Mouse (Mus musculus): Measurements from ENCODE around the gene Nup107. TPM values are rescaled to one million over a fixed set of nuclear protein-coding genes. Genes with fewer than 3 reads are reported as not detected.

The Nup107 gene
- total and polyA plus RNA-seq, 3 experiments: 80.2 to 91.6 TPM; not detected in 1

DNA sequence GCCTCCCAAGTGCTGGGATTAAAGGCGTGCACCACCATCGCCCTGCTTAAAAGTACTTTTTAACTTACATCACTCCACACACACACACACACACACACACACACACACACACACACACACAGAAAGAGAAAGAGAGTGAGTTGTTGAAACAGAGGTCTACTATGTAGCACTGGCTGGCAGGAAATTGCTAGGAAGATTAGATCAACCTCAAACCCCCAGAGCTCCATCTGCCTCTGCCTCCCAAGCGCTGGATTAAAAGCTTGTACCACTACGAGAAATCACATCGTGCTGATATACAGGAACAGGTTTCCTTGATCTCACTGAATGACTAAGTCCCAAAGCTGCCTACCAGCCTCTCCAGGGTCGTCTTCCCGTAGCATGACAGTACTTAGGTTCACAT is 7.9 kb downstream of the Nup107 start:
- DNase-seq (ENCODE audit: low read depth, low spot score): peak; percentile 33
- H3K36me3 ChIP-seq (ENCODE audit: control insufficient read depth in 1 of 2, insufficient read depth in 2 of 2, low read length in 2 of 2): peaks cover 4 to 52% of the 10 kb centered on the region in 2 experiments; a peak in 3 of 4 replicates

GRCm38 (mm10) chr10:117783786-117784420 is 8.6 kb downstream of the Nup107 start:
- Histone ChIP-seq H3K9me3 (replicated peaks; ENCODE audit: insufficient read depth, low read length) (no peaks in the 10 kb centered on the region), H3K36me3 (ENCODE audit: control insufficient read depth in 1 of 2, insufficient read depth in 2 of 2, low read length in 2 of 2) (peaks cover 4 to 55% of the 10 kb centered on the region in 2 experiments; a peak in 3 of 4 replicates), H3K27me3 (ENCODE audit: control insufficient read depth in 1 of 2, insufficient read depth in 2 of 2, low read length in 2 of 2) (no peaks in the 10 kb centered on the region), H3K9ac (ENCODE audit: control insufficient read depth, low read depth, low read length, poor library complexity, severe bottlenecking) (no peak overlapping the region), H3K4me3 (ENCODE audit: control insufficient read depth in 1 of 2, insufficient read depth in 1 of 2, low read depth in 2 of 2, low read length in 2 of 2) (no peak overlapping the region), H3K27ac (ENCODE audit: control insufficient read depth, low read depth, low read length) (no peak overlapping the region), H3K4me1 (ENCODE audit: control insufficient read depth in 1 of 2, insufficient read depth in 2 of 2, low read length in 2 of 2) (peaks cover 0 to 3% of the 10 kb centered on the region in 2 experiments; a peak in 2 of 4 replicates), H3K79me2 (ENCODE audit: control insufficient read depth, insufficient read depth, low read length, poor library complexity) (peaks cover 4% of the 10 kb centered on the region; the same call in 1 of the 2 replicates)
- no peak for DNase-seq (ENCODE audit: low read depth, low spot score)
- no peak for TF ChIP-seq JUND (IDR thresholded peaks at IDR 0.05; ENCODE audit: low read depth, low read length)
- TF ChIP-seq TCF12 (IDR thresholded peaks at IDR 0.05; ENCODE audit: low read depth, low read length): no peak
- TF ChIP-seq CHD1 (IDR thresholded peaks at IDR 0.05; ENCODE audit: low read depth, low read length): no peak
- TF ChIP-seq ZMIZ1 (IDR thresholded peaks at IDR 0.05; ENCODE audit: low read depth, low read length): no peak
- no peak for TF ChIP-seq TAL1 (IDR thresholded peaks at IDR 0.05; ENCODE audit: low read length)
- no peak for TF ChIP-seq MYB (IDR thresholded peaks at IDR 0.05; ENCODE audit: low read depth, low read length)
- TF ChIP-seq MAX (IDR thresholded peaks at IDR 0.05; ENCODE audit: low read length): no peak

More for the DNA sequence above, 7.9 kb downstream of the Nup107 start:
- H3K4me1 ChIP-seq (ENCODE audit: control insufficient read depth in 1 of 2, insufficient read depth in 2 of 2, low read length in 2 of 2): peaks cover 0 to 3% of the 10 kb centered on the region in 2 experiments; a peak in 2 of 4 replicates
- peaks cover 4% of the 10 kb centered on the region; the same call in 1 of the 2 replicates for H3K79me2 ChIP-seq (ENCODE audit: control insufficient read depth, insufficient read depth, low read length, poor library complexity)
- H3K4me3 ChIP-seq (ENCODE audit: control insufficient read depth in 1 of 2, insufficient read depth in 1 of 2, low read depth in 2 of 2, low read length in 2 of 2): no peak overlapping the region
- H3K27me3 ChIP-seq (ENCODE audit: control insufficient read depth in 1 of 2, insufficient read depth in 2 of 2, low read length in 2 of 2): no peaks in the 10 kb centered on the region
- no peaks in the 10 kb centered on the region for H3K9me3 ChIP-seq (replicated peaks; ENCODE audit: insufficient read depth, low read length)
- TF ChIP-seq KAT2A (conservative IDR thresholded peaks at IDR 0.05; ENCODE audit: low read depth, low read length) (no peak), ZKSCAN1 (IDR thresholded peaks at IDR 0.05; ENCODE audit: low read depth, low read length) (no peak), GABPA (IDR thresholded peaks at IDR 0.05; ENCODE audit: low read depth, low read length) (no peak), BHLHE40 (IDR thresholded peaks at IDR 0.05; ENCODE audit: borderline replicate concordance, low read depth, low read length) (no peak), NELFE (IDR thresholded peaks at IDR 0.05; ENCODE audit: low read depth, low read length) (no peak), E2F4 (IDR thresholded peaks at IDR 0.05; ENCODE audit: borderline replicate concordance, low read depth, low read length) (no peak), MEF2A (IDR thresholded peaks at IDR 0.05; ENCODE audit: extremely low read depth, insufficient replicate concordance, low read depth, low read length, poor library complexity, severe bottlenecking) (no peak), MYB (IDR thresholded peaks at IDR 0.05; ENCODE audit: low read depth, low read length) (no peak), POLR2A (IDR thresholded peaks at IDR 0.05; ENCODE audit: control insufficient read depth in 1 of 2, insufficient read depth in 1 of 2, low read depth in 1 of 2, low read length in 2 of 2, poor library complexity in 1 of 2) (no peak), MYC (IDR thresholded peaks at IDR 0.05; ENCODE audit: low read depth, low read length) (no peak), SIN3A (IDR thresholded peaks at IDR 0.05; ENCODE audit: low read length) (no peak), CHD1 (IDR thresholded peaks at IDR 0.05; ENCODE audit: low read depth, low read length) (no peak), HCFC1 (IDR thresholded peaks at IDR 0.05; ENCODE audit: low read depth, low read length) (no peak), MAX (IDR thresholded peaks at IDR 0.05; ENCODE audit: low read length) (no peak)
- no peak overlapping the region for H3K27ac ChIP-seq (ENCODE audit: control insufficient read depth, low read depth, low read length)
- no peak overlapping the region for H3K9ac ChIP-seq (ENCODE audit: control insufficient read depth, low read depth, low read length, poor library complexity, severe bottlenecking)
